Mouse (Mus musculus) lung, adult 2 months (tissue): ENCODE results near the gene Rnaseh2c. TPM values are rescaled to one million over a fixed set of nuclear protein-coding genes. Genes with fewer than 3 reads are reported as not detected.

Experiments used
- DNase-seq: peaks from one replicate; pipeline ENCODE4 v3.0.0; 2022
- H3K4me1 ChIP-seq: fragments of 200-500 bp; 2 replicates; pipeline ENCODE4 v1.6.1; 2011; ENCODE audit warnings: low read length; ENCODE audit not compliant: control insufficient read depth, insufficient read depth
- H3K4me3 ChIP-seq: fragments of 200-500 bp; replicated peaks from 2 replicates; pipeline ENCODE3; 2011; ENCODE audit warnings: low read depth, mild to moderate bottlenecking, control low read depth, low read length; ENCODE audit errors: extremely low read depth
- CTCF ChIP-seq: fragments of 200-500 bp; IDR thresholded peaks from 2 replicates; pipeline ENCODE4 v1.5.1; 2011; ENCODE audit warnings: mild to moderate bottlenecking, low read length, control low read depth; ENCODE audit not compliant: insufficient read depth
- POLR2A ChIP-seq: fragments of 200-500 bp; IDR thresholded peaks from 2 replicates; pipeline ENCODE4 v1.6.1; 2011; ENCODE audit warnings: low read depth, mild to moderate bottlenecking, control low read depth, low read length, borderline replicate concordance; ENCODE audit errors: extremely low read depth
- WGBS: fragments of 180-500 bp; shearing (Covaris S2); methylation state at CpG from one replicate; pipeline ENCODE4 v1.1.7; 2018; 5-methylcytosine and 5-hydroxymethylcytosine counted together
- polyA plus RNA-seq: library from polyadenylated mRNA; depleted of rRNA; stranded (reverse); fragments of >200 nt; gene quantifications from 2 replicates; pipeline ENCODE4 v1.2.3, GENCODE M21; 2012

Rnaseh2c gene
- polyA plus RNA-seq, 1 experiment: 38.6 TPM

DNA sequence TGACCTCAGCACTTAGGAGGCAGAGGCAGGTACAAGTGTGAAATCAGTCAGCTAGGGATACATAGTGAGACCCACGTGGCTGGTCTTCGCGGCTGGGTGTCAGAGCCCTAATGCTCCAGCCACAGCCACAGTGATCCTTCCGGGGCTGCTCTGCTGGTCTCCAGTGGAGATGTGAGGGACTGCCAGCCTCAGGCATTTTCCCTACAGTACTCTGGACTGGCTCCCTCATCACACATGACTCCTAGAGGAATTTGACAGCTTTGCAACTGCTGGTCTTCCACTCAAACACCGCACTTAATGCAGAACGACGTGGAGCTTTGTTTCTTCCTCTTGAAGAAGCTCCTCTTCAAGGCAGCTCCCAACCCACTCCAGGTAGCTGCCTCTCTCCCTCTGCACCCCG lies 4.5 kb downstream of the Rnaseh2c start:
- Histone ChIP-seq H3K4me1 (peaks cover 15% of the 10 kb centered on the region), H3K4me3 (no peak overlapping the region)
- WGBS: 76% methylated on average over 8 of the region's 8 CpGs
- TF ChIP-seq POLR2A (no peak), CTCF (no peak)
- no peak for DNase-seq

- WGBS: 94% methylated on average over 26 of the region's 26 CpGs
- Histone ChIP-seq H3K4me3 (no peak overlapping the region), H3K4me1 (peaks cover 9% of the 10 kb centered on the region; the same call in 1 of the 2 replicates)
- TF ChIP-seq CTCF: no peak
- TF ChIP-seq POLR2A: no peak
- no peak for DNase-seq
Observed at GRCm38 (mm10) chr19:5607705-5608410, 6.2 kb downstream of the Rnaseh2c start.

GRCm38 (mm10) chr19:5608707-5609106 lies 7.0 kb downstream of the Rnaseh2c start:
- WGBS: 92% methylated on average over 13 of the region's 13 CpGs
- Histone ChIP-seq H3K4me1 (peaks cover 6% of the 10 kb centered on the region; the same call in 1 of the 2 replicates), H3K4me3 (no peak overlapping the region)
- no peak for DNase-seq
- TF ChIP-seq POLR2A: no peak
- no peak for TF ChIP-seq CTCF

DNA sequence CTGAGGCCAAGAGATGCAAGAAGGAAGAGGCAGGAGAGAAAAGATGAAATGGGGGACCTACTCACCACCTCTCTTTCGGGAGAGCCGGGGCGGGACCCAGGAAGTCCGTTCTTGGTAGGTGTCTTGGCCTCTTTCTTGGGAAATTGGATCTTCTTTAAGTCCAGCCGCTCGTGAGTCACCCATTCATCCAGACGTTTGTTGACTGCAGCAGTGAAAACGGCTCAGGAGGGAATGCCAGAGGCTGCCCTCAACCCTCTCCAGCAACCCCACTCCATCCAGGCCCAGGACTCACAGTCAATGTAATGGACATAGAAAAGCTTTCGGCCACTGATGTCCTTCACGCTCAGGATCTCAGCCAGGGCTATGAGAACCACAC lies 7.5 kb downstream of the Rnaseh2c start:
- no peak for DNase-seq
- TF ChIP-seq POLR2A (no peak), CTCF (no peak)
- peaks cover 6% of the 10 kb centered on the region; the same call in 1 of the 2 replicates for H3K4me1 ChIP-seq
- H3K4me3 ChIP-seq: peak overlapping the region; percentile 93
- WGBS: 36% methylated on average over 10 of the region's 10 CpGs

DNA sequence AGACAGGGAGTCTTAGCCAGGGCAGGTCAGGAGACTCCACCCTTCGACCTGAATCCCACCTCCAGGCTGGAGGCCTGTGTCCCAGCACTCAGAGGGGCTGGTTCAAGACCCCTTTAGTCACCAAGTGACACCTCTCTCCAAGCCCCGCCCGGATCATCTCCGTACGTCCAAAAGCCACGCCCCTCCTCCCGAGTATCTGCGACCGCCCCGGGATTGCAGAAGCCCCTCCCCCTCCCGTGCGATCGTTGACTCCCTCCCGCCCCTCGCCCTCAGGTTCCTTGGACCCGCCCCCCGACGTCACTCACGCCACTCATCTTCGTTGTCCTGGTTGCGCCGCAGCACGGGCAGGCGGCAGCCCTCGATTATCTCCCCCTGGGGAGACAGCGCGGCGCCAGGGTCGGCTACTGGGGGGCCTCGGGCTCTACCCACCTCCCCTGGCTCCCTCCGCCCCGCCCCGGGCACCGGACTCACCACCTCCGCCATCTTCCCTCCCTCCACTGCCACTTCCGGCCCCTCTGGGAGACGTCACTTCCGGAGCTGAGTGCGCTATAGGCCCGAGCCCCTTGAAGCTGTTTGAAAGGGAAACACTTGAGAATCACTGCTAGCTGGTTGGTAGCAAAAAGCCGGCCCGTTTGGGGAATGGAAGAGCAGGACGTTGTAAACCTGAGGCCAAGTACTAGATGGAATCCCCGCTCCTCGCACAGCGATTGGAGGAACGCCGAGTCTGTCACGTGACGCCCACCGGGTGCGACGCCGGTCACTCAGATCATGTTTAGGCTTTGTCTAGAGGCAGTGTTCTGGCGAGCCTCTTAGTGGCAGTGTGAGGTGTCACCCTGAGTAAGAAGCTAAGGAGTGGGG lies 8.1 kb downstream of the Rnaseh2c start, which contains the start of gene Kat5:
TSS of gene Kat5 (minus strand) at position 691 of the 858 bp plus-strand sequence.
- peaks cover 6% of the 10 kb centered on the region; the same call in 1 of the 2 replicates for H3K4me1 ChIP-seq
- peak; percentile 97 for DNase-seq
- under 1% methylated on average over 55 of the region's 55 CpGs for WGBS
- no peak for TF ChIP-seq CTCF
- TF ChIP-seq POLR2A: peak; percentile 64
- H3K4me3 ChIP-seq: peak within 1 kb of the TSS; percentile 93

DNA sequence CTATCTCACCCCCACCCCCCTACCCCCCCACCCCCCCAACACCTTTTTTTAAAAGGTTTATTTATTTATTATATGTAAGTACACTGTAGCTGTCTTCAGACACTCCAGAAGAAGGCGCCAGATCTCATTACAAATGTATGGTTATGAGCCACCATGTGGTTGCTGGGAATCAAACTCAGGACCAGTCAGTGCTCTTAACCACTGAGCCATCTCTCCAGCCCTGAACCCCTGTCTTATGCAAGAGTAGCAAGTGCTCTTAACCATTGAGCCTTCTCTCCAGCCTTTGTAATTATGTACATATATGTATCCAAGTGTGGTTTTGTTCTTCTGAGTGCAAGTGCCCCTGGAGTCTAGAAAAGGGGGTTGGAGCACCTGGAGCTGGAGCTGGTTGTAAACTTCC lies 10.3 kb downstream of the Rnaseh2c start:
- no peak for DNase-seq
- no peak for TF ChIP-seq CTCF
- Histone ChIP-seq H3K4me1 (peaks cover 10% of the 10 kb centered on the region), H3K4me3 (no peak overlapping the region)
- 73% methylated on average over 1 of the region's 1 CpGs for WGBS

- Histone ChIP-seq H3K4me3 (no peak overlapping the region), H3K4me1 (peaks cover 10% of the 10 kb centered on the region)
- TF ChIP-seq CTCF: no peak
- TF ChIP-seq POLR2A: no peak
- DNase-seq: no peak
- whole genome bisulfite sequencing: 50% methylated on average over 3 of the region's 3 CpGs
Observed at GRCm38 (mm10) chr19:5612762-5613411, 11.2 kb downstream of the Rnaseh2c start.

- peaks cover 6% of the 10 kb centered on the region for H3K4me1 ChIP-seq
- DNase-seq: peak; percentile 71
- no peak overlapping the region for H3K4me3 ChIP-seq
- 24% methylated on average over 2 of the region's 2 CpGs for WGBS
- TF ChIP-seq POLR2A: no peak
- no peak for TF ChIP-seq CTCF
Observed at GRCm38 (mm10) chr19:5614953-5615352, 13.3 kb downstream of the Rnaseh2c start.

- no peak for DNase-seq
- H3K4me3 ChIP-seq: no peak overlapping the region
- peaks cover 4% of the 10 kb centered on the region for H3K4me1 ChIP-seq
- TF ChIP-seq POLR2A (no peak), CTCF (no peak)
- 70% methylated on average over 4 of the region's 4 CpGs for WGBS
Observed at GRCm38 (mm10) chr19:5620007-5620406, 18.3 kb downstream of the Rnaseh2c start.
